13 mouse cellular contexts compared by ENCODE assay signal in the genomic region with DNA sequence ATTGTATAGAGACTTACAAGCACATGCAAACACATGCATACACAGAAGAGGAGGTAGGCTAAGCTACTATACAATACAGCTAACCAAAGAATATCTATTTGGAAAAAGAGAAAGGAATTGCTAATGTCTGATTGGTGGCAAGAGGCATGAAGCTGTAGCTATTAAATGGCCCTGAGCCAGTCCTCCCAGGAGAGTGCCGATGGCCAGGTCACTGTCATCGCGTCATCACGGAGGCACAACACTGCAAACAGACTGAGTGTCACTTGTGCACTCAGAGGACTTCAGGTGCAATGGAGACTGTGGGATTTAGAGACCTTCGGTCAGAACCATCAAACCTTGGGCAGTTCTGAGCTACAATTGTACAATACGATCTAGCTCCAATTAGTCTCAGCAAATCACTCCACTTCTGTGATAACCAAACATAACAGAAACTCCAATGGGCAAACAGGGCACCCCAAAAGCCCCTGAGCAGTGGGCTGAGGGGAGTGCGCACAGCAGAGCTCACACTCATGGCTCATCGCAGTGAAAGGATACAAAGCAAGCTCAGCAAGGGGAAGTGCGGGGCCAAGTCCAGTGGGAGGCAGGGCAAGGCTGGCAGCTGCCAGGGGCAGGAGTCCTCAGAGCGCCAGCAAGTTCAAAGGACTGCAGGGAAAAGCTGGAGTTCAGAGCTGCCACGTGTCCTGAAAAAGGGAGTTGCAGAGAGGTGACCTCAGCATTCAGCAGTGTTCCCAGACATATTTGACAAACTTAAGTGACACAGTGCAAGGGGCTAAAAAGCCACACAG.
A peak's percentile ranks its signal among the peaks of the same experiment; 100 is the strongest.
DNase-seq lines count a peak whose midpoint lies in the region; ATAC-seq lines count a peak whose summit lies in the region.
"Had no signal": no experiment of that assay in that cellular context is flagged by ENCODE, and none has a peak within 500 bp of the region (broad histone marks: within the 10 kb centered on the region; RNA-seq: fewer than 3 reads in every experiment).

No protein-coding gene starts in this region.

- peak; percentile 86 for DNase-seq in kidney, adult 11 months
- DNase-seq in cerebellum, adult 9-10 months = peak; percentile 57
- DNase-seq in large intestine, adult 2 months (ENCODE audit: low read depth, low spot score) = peak; percentile 11
- no peak for DNase-seq in urinary bladder, postnatal 14 days (ENCODE audit: low spot score)
- no peak for DNase-seq in gastrocnemius, postnatal 25 days
- DNase-seq in layer of hippocampus, postnatal 14 days (ENCODE audit: low spot score in 2 of 2) = no peak
- DNase-seq: embryo, embryonic 11 days had no signal

- ATAC-seq in kidney, embryonic 16.5 days (ENCODE audit: low FRiP score, low TSS enrichment) = no peak
- ATAC-seq in heart, embryonic 16.5 days (replicated peaks; ENCODE audit: extremely low read depth, insufficient read depth, low FRiP score) = no peak
- ATAC-seq: forebrain, embryonic 16.5 days had no signal

- no peak overlapping the region for H3K4me3 ChIP-seq in kidney, embryonic 16.5 days (ENCODE audit: low read length)
- H3K4me3 ChIP-seq in heart, embryonic 16.5 days (ENCODE audit: low read length) = no peak overlapping the region
- H3K4me3 ChIP-seq: hindbrain, embryonic 15.5 days; megakaryocyte, embryonic 14.5 days; neural tube, embryonic 15.5 days had no signal

- H3K27me3 ChIP-seq in kidney, embryonic 16.5 days (ENCODE audit: insufficient read depth, low read length) = no peaks in the 10 kb centered on the region
- H3K27me3 ChIP-seq in heart, embryonic 16.5 days (ENCODE audit: control insufficient read depth, insufficient read depth, low read length) = no peaks in the 10 kb centered on the region
- H3K27me3 ChIP-seq: hindbrain, embryonic 15.5 days; megakaryocyte, embryonic 14.5 days; neural tube, embryonic 15.5 days had no signal

- H3K27ac ChIP-seq in kidney, embryonic 16.5 days (ENCODE audit: low read length) = no peak overlapping the region
- H3K27ac ChIP-seq in heart, embryonic 16.5 days (ENCODE audit: low read length) = peak overlapping the region; percentile 40; the same call in 1 of the 2 replicates
- H3K27ac ChIP-seq: neural tube, embryonic 15.5 days had no signal

- no peaks in the 10 kb centered on the region for H3K9me3 ChIP-seq in kidney, embryonic 16.5 days (ENCODE audit: low read length)
- H3K9me3 ChIP-seq in heart, embryonic 16.5 days (replicated peaks; ENCODE audit: control insufficient read depth, low read length) = no peaks in the 10 kb centered on the region
- H3K9me3 ChIP-seq: hindbrain, embryonic 15.5 days; megakaryocyte, embryonic 14.5 days; neural tube, embryonic 15.5 days had no signal

- WGBS in kidney, embryonic 16.5 days = 86% methylated on average over 11 of the region's 11 CpGs
- 68% methylated on average over 11 of the region's 11 CpGs for WGBS in heart, embryonic 16.5 days
- whole genome bisulfite sequencing in large intestine, adult 2 months = 34% methylated on average over 11 of the region's 11 CpGs

- no peak overlapping the region for H3K4me2 ChIP-seq in kidney, embryonic 16.5 days (replicated peaks; ENCODE audit: low read depth, low read length)
- no peak overlapping the region for H3K4me2 ChIP-seq in heart, embryonic 16.5 days (ENCODE audit: low read depth, low read length)
- H3K4me2 ChIP-seq: hindbrain, embryonic 15.5 days; neural tube, embryonic 15.5 days had no signal

- H3K4me1 ChIP-seq in kidney, embryonic 16.5 days (ENCODE audit: insufficient read depth, low read length) = peaks cover 10% of the 10 kb centered on the region
- peaks cover 18% of the 10 kb centered on the region for H3K4me1 ChIP-seq in heart, embryonic 16.5 days (ENCODE audit: control insufficient read depth, insufficient read depth, low read length)
- H3K4me1 ChIP-seq: megakaryocyte, embryonic 14.5 days had no signal

- H3K36me3 ChIP-seq in kidney, embryonic 16.5 days (ENCODE audit: insufficient read depth, low read length) = no peaks in the 10 kb centered on the region
- no peaks in the 10 kb centered on the region; the same call in 1 of the 2 replicates for H3K36me3 ChIP-seq in heart, embryonic 16.5 days (ENCODE audit: control insufficient read depth, insufficient read depth)

- no peak overlapping the region for H3K9ac ChIP-seq in kidney, embryonic 16.5 days (replicated peaks; ENCODE audit: low read length)
- no peak overlapping the region for H3K9ac ChIP-seq in heart, embryonic 16.5 days (ENCODE audit: low read length)
- H3K9ac ChIP-seq: hindbrain, embryonic 15.5 days; neural tube, embryonic 15.5 days had no signal

Comparison
In these comparisons a context has a peak if more than half of its experiments do, and no peak if none do; other contexts are left out.
1. DNase-seq: peak in kidney, adult 11 months (single experiment), cerebellum, adult 9-10 months (single experiment) and large intestine, adult 2 months (single experiment); none in urinary bladder, postnatal 14 days (single experiment), gastrocnemius, postnatal 25 days (single experiment) and layer of hippocampus, postnatal 14 days (0 of 2).